Mouse (Mus musculus) left cerebral cortex, adult 2 months (tissue): ENCODE results near the gene Pcbp2. TPM values are rescaled to one million over a fixed set of nuclear protein-coding genes. Genes with fewer than 3 reads are reported as not detected.

Experiments
- DNase-seq, 2 experiments: peaks; one replicate each; pipeline ENCODE4 v3.0.0; 2021 to 2022; ENCODE audit warnings: low spot score in 2 of 2, mixed read lengths in 1 of 2; ENCODE audit errors: extremely low spot score in 1 of 2
- H3K27ac ChIP-seq: fragments of 200-600 bp; 2 replicates; pipeline ENCODE4 v1.8.1; 2022
- H3K4me3 ChIP-seq: fragments of 200-600 bp; 2 replicates; pipeline ENCODE4 v1.8.1; 2022
- CTCF ChIP-seq: fragments of 200-600 bp; IDR thresholded peaks from 2 replicates; pipeline ENCODE4 v1.8.1; 2022; ENCODE audit warnings: antibody characterized with exemption, mild to moderate bottlenecking, moderate library complexity
- intact Hi-C: fragments of 180-260 bp; cut with DNase I; formaldehyde crosslinking; loops from one replicate; pipeline ENCODE4 v1.15.1; 2025
- total RNA-seq, 2 experiments: library from RNA; stranded (reverse); gene quantifications; 2 replicates each; pipeline ENCODE4 v1.2.3; 2021

Gene Pcbp2
- total RNA-seq, 2 experiments from 2014 or later = 497 to 500 TPM

DNA sequence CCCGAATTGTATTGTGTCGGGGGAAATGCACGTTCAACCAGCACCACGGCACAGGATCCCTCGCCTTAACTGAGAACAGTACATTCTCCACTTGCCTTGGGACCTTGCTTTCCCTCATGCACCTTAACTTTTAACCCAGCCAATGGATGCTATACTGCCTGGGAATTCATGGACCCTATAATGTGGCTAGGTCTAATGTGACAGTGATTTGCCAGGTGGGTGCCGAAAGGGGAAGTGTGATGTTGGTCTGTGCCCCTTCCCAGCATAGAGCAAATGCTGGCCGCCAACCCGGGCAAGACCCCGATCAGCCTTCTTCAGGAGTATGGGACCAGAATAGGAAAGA, 48.5 kb downstream of the Pcbp2 start:
- intact Hi-C loops = loop anchor here (1.0 to 5.0 kb wide), 3 partner anchors 27 to 152 kb away; partner anchors contain the start of gene Sp1
- Histone ChIP-seq H3K4me3 (peak overlapping the region; percentile 91), H3K27ac (peak overlapping the region; percentile 100)
- DNase-seq = no peak
- TF ChIP-seq CTCF = no peak

DNA sequence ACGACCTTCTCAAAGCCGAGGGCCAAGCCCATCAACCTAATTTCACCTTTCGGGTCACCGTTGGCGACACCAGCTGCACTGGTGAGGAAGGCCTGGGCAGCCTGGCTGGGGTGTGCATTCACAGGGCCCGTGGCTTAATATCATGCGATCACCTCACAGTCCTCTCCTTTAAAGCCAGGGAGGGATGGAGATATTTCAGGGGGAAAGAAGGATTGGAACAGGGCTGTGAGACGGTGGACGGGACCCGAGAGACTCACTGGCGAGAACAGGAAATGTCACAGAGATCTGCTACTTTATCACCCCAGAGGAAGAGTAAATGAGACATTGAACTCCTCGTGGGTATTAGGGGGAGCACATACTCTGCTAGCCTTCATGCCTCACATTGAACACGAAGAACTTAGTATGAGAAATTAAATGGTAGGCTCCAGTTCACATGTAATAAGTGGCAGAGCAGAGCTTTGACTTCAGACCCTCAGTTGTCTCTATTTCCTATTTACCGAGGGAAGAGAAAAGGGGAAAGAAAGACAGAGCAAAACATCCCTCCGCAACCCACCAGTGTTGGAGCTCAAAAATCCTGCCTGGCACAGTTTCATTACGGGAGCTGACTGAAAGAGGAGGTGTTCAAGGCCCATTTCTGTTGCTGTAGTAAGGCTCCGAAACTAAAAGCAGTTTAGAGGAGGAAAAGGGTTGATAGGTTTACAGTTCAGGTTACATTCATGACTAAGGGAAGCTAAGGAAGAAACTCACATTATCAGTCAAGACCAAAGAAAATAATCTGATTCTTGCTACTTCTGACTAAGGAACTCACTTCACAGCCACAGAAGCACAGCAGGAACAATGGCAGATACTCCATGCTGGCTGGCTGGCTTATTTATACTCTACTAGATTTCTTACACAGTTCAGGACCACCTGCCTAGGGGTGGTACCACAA, 49.1 kb downstream of the Pcbp2 start:
- Histone ChIP-seq H3K4me3 (peak overlapping the region; percentile 91), H3K27ac (peak overlapping the region; percentile 100)
- DNase-seq = no peak
- intact Hi-C loops = loop anchor here (2.0 to 5.0 kb wide), 2 partner anchors 112 to 151 kb away; partner anchors contain the start of gene Sp1
- TF ChIP-seq CTCF = no peak

DNA sequence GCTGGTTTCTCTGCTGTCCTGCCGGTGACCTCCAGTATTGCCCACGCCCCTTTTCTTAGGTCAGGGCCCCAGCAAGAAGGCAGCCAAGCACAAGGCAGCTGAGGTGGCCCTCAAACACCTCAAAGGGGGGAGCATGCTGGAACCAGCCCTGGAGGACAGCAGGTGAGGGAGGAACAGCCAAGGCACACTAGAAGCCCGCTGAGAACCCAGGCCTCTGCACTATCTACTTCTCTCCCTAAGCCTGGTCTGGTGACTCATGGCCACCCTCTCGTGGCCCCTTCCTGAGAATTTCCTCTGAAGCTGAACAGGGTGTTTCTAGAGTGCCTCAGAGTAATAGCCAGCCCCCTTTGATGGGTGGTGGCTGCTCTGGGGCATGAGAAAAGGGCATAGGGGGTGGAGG, 50.1 kb downstream of the Pcbp2 start:
- no peak for TF ChIP-seq CTCF
- DNase-seq = no peak
- Histone ChIP-seq H3K27ac (no peak overlapping the region), H3K4me3 (no peak overlapping the region)
- intact Hi-C loops = no loop called here

DNA sequence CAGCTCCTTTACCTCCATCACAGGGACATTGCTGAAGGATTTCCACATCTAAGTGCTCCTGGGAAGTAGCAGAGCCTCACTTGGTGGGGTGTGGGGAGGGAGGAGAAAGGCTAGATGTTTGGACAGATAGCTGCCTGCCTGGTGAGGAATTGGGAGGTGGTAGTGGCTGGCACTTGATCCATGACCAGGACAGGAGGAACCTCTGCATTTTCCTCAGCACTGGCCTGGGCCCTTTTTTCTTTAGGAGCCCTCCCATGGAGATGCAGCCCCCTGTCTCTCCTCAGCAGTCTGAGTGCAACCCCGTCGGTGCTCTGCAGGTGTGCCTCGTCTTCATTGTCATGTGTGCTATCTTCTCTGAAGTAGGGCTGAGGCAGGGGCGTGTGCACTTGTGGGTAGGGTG, 51.1 kb downstream of the Pcbp2 start:
- TF ChIP-seq CTCF = no peak
- Histone ChIP-seq H3K4me3 (no peak overlapping the region), H3K27ac (no peak overlapping the region)
- intact Hi-C loops = no loop called here
- DNase-seq = peak in 1 of 2 experiments; percentile 8

DNA sequence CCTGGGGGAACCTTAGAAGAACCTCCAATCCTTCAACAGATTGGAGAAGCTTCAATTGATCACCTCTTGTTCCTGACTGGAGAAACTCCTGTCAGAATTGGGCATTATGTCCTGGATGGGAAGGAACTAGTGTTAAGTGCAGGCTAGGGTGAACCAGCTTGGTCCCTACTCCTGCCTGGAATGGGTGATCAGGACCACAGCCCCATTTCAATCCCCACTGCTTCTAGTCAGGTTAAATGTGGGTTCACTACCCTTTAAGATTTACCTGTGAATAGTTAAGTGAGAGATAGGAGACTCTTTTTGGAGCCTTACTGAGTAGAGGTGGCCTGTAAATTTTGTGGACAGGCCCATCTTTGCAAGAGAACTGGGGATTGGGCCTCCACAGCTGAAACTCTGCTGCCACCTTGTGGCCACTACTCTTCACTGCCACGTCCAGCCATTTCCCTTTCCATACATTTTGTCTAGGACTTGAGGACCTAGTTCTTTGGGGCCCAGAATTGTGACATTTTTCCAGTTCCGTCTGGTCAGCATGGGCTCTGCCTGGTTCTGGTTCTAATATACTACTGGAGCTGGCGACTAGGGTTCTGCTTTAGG, 54.6 kb downstream of the Pcbp2 start, which contains the start of gene Npff:
Npff (minus strand) TSS at position 51 of the 594 bp plus-strand sequence.
- intact Hi-C loops = no loop called here
- Histone ChIP-seq H3K27ac (peak within 1 kb of the TSS; percentile 32; the same call in 1 of the 2 replicates), H3K4me3 (no peak within 1 kb of the TSS)
- TF ChIP-seq CTCF = no peak; the same call in none of the 2 replicates
- DNase-seq = peak; percentile 70 to 85

DNA sequence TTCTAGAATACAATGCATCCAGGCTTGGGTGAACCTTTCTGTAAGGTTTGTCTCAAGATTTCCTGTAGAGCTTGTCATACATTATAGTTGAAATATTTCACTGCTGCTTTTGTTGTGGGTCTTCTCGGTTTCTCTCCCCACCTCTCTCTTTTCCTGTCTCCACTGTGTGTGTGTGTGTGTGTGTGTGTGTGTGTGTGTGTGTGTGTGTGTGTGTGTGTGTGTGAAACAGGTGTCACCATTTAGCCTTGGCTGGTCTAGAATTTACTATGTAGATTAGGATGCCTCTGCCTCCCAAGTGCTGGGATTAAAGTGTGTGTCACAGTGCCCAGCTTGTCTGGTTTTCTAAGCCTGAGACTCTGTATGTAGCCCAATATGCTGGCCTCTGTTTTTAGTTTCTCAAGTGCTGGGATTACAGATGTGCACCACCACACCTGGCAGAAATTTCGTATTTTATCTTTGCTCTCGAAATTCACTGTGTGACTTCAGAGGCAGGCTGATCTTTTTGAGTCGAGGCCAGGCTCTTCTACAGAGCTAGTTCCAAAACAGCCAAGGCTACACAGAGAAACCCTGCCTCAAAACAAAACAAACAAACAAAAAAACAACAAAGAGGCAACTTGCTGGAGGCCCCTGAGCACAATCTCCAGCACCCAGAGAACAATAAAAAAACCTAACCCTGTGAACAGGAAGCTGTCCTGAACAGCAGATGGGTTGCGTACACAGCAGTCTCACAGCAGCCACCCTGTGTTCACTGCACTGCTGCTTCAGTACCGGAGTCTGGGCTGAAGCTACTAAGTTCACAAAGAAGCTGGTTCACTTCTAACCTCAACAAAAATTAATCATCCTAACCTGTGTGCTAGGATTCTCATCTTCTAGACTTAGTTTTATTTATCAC, 56.0 kb downstream of the Pcbp2 start:
- no peak overlapping the region for H3K27ac ChIP-seq
- intact Hi-C loops = no loop called here
- no peak overlapping the region for H3K4me3 ChIP-seq
- no peak for DNase-seq
- TF ChIP-seq CTCF = no peak

DNA sequence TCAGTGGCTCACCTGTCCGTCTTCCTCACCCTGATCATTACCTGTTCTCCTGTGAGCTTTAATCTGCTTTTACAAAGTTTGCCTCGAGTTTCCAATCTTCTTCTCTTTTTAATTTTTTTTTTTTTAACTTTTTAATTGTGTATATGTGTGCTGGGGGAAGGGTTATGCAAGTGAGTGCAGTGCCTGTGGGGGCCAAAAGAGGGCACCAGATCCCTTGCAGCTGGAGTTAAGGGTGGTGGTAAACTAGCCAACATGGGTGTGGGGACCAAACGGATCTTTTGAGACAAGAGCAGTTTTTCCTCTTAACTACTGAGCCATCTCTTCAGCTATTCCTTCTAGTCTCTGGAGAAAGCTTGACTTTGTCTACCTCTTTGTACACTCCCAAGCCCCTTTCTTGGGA, 57.6 kb downstream of the Pcbp2 start:
- Histone ChIP-seq H3K4me3 (no peak overlapping the region), H3K27ac (no peak overlapping the region)
- DNase-seq = no peak
- intact Hi-C loops = no loop called here
- peak; percentile 49 for TF ChIP-seq CTCF

DNA sequence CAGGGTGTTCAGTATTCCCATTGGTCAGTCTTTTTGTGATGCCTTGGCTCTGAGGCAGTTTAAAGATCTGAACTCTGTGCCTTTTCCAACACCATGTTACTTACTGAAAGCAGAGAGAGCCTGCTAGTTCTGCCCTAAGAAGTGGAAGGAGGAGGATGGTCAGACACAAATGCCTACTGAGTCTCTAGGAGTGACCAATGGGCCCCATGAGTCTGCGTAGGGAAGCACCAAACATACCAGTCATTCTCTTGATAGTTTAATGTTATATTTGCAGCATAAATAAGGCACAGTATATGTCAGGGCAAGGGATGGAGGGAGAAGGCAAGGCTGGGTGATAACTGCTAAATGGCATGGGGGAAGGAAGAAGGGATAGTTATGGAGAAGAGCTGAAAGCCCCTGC, 58.1 kb downstream of the Pcbp2 start:
- Histone ChIP-seq H3K27ac (no peak overlapping the region; the same call in 1 of the 2 replicates), H3K4me3 (no peak overlapping the region)
- no peak for TF ChIP-seq CTCF
- no peak for DNase-seq
- intact Hi-C loops = no loop called here

DNA sequence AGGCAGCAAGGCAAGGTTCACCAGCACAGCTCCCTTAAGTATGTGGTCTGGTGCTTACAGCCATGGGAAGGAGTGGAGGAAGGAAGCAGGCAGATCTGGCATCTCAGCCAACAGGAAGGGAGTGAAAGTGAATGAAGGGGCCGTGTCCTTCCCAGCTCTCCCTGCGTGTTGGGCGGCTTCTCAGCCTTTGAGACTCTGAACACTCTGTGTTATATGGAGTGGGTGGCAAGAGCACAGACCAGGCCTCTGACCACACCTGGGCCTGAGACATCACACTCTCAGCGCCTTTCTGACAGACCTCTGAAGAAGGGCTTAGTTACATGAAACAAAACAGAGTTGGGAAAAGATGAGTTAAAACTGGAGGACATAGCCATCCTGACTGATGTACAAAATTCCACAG, 60.2 kb downstream of the Pcbp2 start:
- no peak overlapping the region; the same call in 1 of the 2 replicates for H3K27ac ChIP-seq
- intact Hi-C loops = no loop called here
- no peak for TF ChIP-seq CTCF
- no peak for DNase-seq
- H3K4me3 ChIP-seq = no peak overlapping the region

DNA sequence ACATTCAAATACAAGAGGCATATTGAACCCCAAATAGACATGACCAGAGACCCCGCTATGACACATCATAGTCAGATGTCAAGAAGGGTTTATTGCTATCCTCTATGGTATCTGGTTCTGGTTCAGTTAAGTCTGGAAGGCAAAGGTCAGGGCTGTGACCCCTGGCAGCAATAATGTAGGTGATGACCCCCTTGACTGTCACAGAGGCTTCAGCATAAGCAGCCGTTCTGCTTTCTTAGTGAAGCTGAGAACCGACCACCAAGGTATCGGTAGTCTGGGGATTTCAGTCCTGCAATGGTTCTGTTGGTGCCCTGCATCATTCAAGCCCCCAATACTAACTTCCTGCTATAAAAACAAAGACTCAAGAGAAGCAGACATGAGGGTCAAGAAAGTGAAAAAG, 61.2 kb downstream of the Pcbp2 start:
- no peak overlapping the region for H3K27ac ChIP-seq
- no peak overlapping the region for H3K4me3 ChIP-seq
- intact Hi-C loops = no loop called here
- TF ChIP-seq CTCF = no peak
- DNase-seq = no peak

DNA sequence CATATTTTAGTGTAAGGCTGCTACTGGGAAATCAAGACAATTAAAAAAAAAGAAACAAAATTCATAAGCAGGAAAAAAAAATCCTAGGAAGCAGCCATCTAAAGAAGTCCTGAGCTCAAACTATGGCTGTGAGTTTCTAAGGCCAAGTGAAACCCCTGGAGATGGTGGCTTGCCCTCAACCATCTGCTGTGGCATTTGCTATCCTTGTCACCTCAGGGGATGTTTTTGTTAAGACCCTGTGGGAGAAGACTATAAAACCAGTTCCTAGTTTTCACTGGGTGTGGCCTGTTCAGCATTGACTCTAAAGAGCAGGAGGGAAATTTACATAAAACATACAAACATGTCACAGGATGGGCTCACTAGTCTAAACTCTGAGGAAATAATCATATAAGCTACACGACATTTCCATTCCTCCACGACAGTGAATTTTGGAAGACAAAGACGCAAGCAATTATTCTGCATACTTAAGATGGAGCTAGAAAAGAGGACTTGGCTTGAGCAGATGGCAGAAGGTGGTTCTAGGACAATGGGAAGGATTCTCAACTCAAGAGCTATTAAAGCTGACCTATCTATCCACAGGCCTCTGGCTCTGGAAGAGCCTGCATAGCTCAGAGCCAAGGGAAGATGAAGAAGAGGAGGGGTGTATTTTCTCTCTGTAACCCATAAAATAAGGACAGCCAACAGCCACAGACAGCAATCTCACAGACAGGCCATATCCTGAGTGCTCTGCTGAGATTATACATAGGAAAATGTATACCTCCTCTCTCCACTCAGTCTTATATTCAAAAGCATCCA, 62.0 kb downstream of the Pcbp2 start:
- no peak for TF ChIP-seq CTCF

More for the DNA sequence above, 62.0 kb downstream of the Pcbp2 start:
- Histone ChIP-seq H3K27ac (no peak overlapping the region), H3K4me3 (no peak overlapping the region)
- intact Hi-C loops = no loop called here
- no peak for DNase-seq
